Mouse (Mus musculus): ENCODE measurements at regions not wholly inside any gene's neighbourhood (a gene's known extent, or its start where the extent isn't known, plus 50 kb on each side); places are given as distances from the start of the nearest gene placed in this dataset.

- no peak for TF ChIP-seq MAFK (IDR thresholded peaks at IDR 0.05; ENCODE audit: insufficient read depth, low read depth, low read length)
- no peak for TF ChIP-seq ZNF384 (IDR thresholded peaks at IDR 0.05; ENCODE audit: low read depth, low read length)
Observed at GRCm38 (mm10) chr14:84157412-84157811, 286.0 kb upstream of the Pcdh17 start.

Data from ES-E14 (cell line).